Mouse (Mus musculus): ENCODE measurements around the gene Atad5.

DNA sequence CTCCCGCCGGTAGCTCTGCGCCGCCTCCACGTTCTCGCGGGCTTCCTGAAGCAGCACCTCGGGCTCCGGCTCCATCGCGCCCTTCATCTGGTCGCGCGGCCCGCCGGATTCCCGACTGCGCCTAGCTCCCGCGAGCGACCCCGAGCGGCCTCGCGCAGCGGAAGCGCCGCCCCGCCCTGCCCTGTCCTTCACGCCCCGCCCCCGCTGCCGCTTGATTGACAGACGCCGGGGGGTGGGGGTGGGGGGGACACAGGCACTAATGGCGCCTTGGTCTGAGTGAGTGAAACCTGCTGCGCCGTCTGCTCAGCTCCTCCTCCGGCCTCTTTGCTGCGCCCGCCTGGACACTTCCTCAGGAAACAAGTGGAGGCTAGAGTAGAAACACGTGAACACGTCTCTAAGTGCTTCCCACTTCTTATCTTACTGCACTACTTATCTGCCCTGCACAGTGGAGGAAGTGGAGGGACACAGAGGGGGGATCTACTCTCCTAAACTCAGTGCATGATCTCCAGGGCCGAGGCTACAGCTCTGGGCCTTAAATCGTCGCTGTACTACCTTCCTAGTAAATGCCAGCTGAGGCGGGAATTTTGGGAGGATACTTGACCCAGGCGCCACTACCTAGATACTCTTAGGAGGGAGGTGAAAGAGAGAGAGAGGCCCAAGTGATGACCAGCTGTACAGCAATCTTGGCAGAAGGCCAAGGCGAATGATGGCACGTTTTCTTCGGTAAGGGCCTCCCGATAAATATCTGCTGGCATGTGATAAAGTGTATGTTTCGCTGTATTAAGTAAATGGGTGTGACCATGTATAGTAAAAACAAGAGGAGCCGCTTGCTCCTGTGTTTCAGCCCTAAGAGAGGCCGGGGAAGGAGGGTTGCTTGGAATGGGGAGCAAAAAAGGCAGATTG, 8.1 kb upstream of the Atad5 start, which contains the start of gene Crlf3:
- peak; percentile 87 to 98; a peak in 3 of 4 replicates for TF ChIP-seq POLR2A (IDR thresholded peaks at IDR 0.05; ENCODE audit: control insufficient read depth in 1 of 2, insufficient read depth in 1 of 2, low read depth in 1 of 2, low read length in 2 of 2, poor library complexity in 1 of 2)
- peak; percentile 75 for TF ChIP-seq MAFK (IDR thresholded peaks at IDR 0.05; ENCODE audit: borderline replicate concordance, low read depth, low read length)
- TF ChIP-seq CTCF (IDR thresholded peaks at IDR 0.05 in 2 of 3, conservative IDR thresholded peaks at IDR 0.05 in 1 of 3; ENCODE audit: control insufficient read depth in 1 of 3, insufficient read depth in 1 of 3, low read depth in 2 of 3, low read length in 3 of 3, poor library complexity in 1 of 3, severe bottlenecking in 1 of 3), result peak in 2 of 3 experiments; percentile 15 to 47; a peak in 3 of 6 replicates
- no peak; the same call in none of the 2 replicates for TF ChIP-seq MEF2A (IDR thresholded peaks at IDR 0.05; ENCODE audit: extremely low read depth, insufficient replicate concordance, low read depth, low read length, poor library complexity, severe bottlenecking)
